Mouse (Mus musculus) kidney, adult 2 months (tissue): ENCODE measurements around the gene Zbtb7a. TPM values are rescaled to one million over a fixed set of nuclear protein-coding genes. Genes with fewer than 3 reads are reported as not detected.

ENCODE experiments used
- DNase-seq: peaks from one replicate; pipeline ENCODE4 v3.0.0; 2021
- H3K27ac ChIP-seq: fragments of 200-500 bp; 2 replicates; pipeline ENCODE4 v1.5.1; 2012; ENCODE audit warnings: low read depth, low read length, control low read depth, inconsistent platforms; ENCODE audit not compliant: insufficient read depth
- H3K27me3 ChIP-seq: fragments of 200-500 bp; replicated peaks from 2 replicates; pipeline ENCODE4 v1.6.1; 2012; ENCODE audit warnings: mild to moderate bottlenecking, moderate library complexity, low read length, inconsistent platforms; ENCODE audit not compliant: control insufficient read depth, insufficient read depth
- H3K36me3 ChIP-seq: fragments of 200-500 bp; 2 replicates; pipeline ENCODE4 v1.6.1; 2012; ENCODE audit warnings: mild to moderate bottlenecking, moderate library complexity, low read length, inconsistent platforms; ENCODE audit not compliant: control insufficient read depth, insufficient read depth
- H3K4me1 ChIP-seq: fragments of 200-500 bp; 2 replicates; pipeline ENCODE4 v1.6.1; 2011; ENCODE audit warnings: low read length; ENCODE audit not compliant: control insufficient read depth, insufficient read depth
- H3K4me3 ChIP-seq: fragments of 200-500 bp; 2 replicates; pipeline ENCODE4 v1.5.1; 2011; ENCODE audit warnings: mild to moderate bottlenecking, low read depth, low read length, control low read depth; ENCODE audit not compliant: insufficient read depth
- CTCF ChIP-seq: fragments of 200-500 bp; conservative IDR thresholded peaks from 2 replicates; pipeline ENCODE4 v1.5.1; 2011; ENCODE audit warnings: low read depth, mild to moderate bottlenecking, control low read depth, low read length, moderate library complexity, mixed read lengths; ENCODE audit not compliant: insufficient read depth, insufficient read length
- POLR2A ChIP-seq: fragments of 200-500 bp; IDR thresholded peaks from one replicate; pipeline ENCODE4 v1.6.1; 2011; ENCODE audit warnings: low read depth, low read length, control low read depth
- WGBS: fragments of 180-500 bp; shearing (Covaris S2); methylation state at CpG from one replicate; pipeline ENCODE4 v1.1.7; 2018; 5-methylcytosine and 5-hydroxymethylcytosine counted together
- polyA plus RNA-seq: library from polyadenylated mRNA; depleted of rRNA; stranded (reverse); fragments of >200 nt; gene quantifications from 2 replicates; pipeline ENCODE4 v1.2.3, GENCODE M21; 2012

The Zbtb7a gene
- polyA plus RNA-seq, 1 experiment = 37.1 TPM

- no peak overlapping the region for H3K4me3 ChIP-seq
- H3K27ac ChIP-seq = no peak overlapping the region
- H3K4me1 ChIP-seq = peaks cover 19% of the 10 kb centered on the region
- DNase-seq = no peak
- H3K36me3 ChIP-seq = peaks cover 6% of the 10 kb centered on the region
- TF ChIP-seq POLR2A = no peak
- TF ChIP-seq CTCF = no peak
- WGBS = 92% methylated on average over 52 of the region's 52 CpGs
- no peaks in the 10 kb centered on the region for H3K27me3 ChIP-seq
These were observed 8.9 kb downstream of the Zbtb7a start for GRCm38 (mm10) chr10:81143845-81144437.

- TF ChIP-seq CTCF (no peak), POLR2A (no peak)
- no peaks in the 10 kb centered on the region for H3K27me3 ChIP-seq
- no peak overlapping the region for H3K27ac ChIP-seq
- 67% methylated on average over 27 of the region's 27 CpGs for WGBS
- H3K4me3 ChIP-seq = no peak overlapping the region
- peaks cover 6% of the 10 kb centered on the region for H3K36me3 ChIP-seq
- peak; percentile 61 for DNase-seq
- peaks cover 12% of the 10 kb centered on the region for H3K4me1 ChIP-seq
These were observed 9.6 kb downstream of the Zbtb7a start for GRCm38 (mm10) chr10:81144667-81145066.

- Histone ChIP-seq H3K27ac (no peak overlapping the region), H3K36me3 (peaks cover 6% of the 10 kb centered on the region), H3K27me3 (no peaks in the 10 kb centered on the region), H3K4me1 (peaks cover 6% of the 10 kb centered on the region; the same call in 1 of the 2 replicates), H3K4me3 (no peak overlapping the region)
- WGBS = 83% methylated on average over 6 of the region's 6 CpGs
- DNase-seq = no peak
- no peak for TF ChIP-seq CTCF
- TF ChIP-seq POLR2A = no peak
These were observed 10.3 kb downstream of the Zbtb7a start for GRCm38 (mm10) chr10:81145307-81145706.

- DNase-seq = no peak
- TF ChIP-seq POLR2A = no peak
- no peak for TF ChIP-seq CTCF
- Histone ChIP-seq H3K27me3 (no peaks in the 10 kb centered on the region), H3K4me1 (peaks cover 2% of the 10 kb centered on the region; the same call in 1 of the 2 replicates), H3K36me3 (peaks cover 6% of the 10 kb centered on the region), H3K27ac (no peak overlapping the region), H3K4me3 (no peak overlapping the region)
- 53% methylated on average over 7 of the region's 7 CpGs for WGBS
These were observed 10.8 kb downstream of the Zbtb7a start for GRCm38 (mm10) chr10:81145778-81146177.

- TF ChIP-seq POLR2A (no peak), CTCF (no peak)
- no peak overlapping the region for H3K27ac ChIP-seq
- H3K36me3 ChIP-seq = peaks cover 6% of the 10 kb centered on the region
- no peaks in the 10 kb centered on the region for H3K27me3 ChIP-seq
- no peak overlapping the region for H3K4me3 ChIP-seq
- DNase-seq = no peak
- H3K4me1 ChIP-seq = no peaks in the 10 kb centered on the region
- WGBS = 89% methylated on average over 4 of the region's 4 CpGs
These were observed 11.3 kb downstream of the Zbtb7a start for GRCm38 (mm10) chr10:81146296-81146695.

- 61% methylated on average over 6 of the region's 6 CpGs for WGBS
These were observed 16.2 kb downstream of the Zbtb7a start for GRCm38 (mm10) chr10:81151261-81151660.

GRCm38 (mm10) chr10:81152609-81153008 is 17.6 kb downstream of the Zbtb7a start:
- Histone ChIP-seq H3K27ac (no peak overlapping the region), H3K27me3 (no peaks in the 10 kb centered on the region), H3K36me3 (peaks cover 9% of the 10 kb centered on the region), H3K4me3 (no peak overlapping the region), H3K4me1 (no peaks in the 10 kb centered on the region)
- 55% methylated on average over 12 of the region's 12 CpGs for WGBS
- TF ChIP-seq POLR2A (no peak), CTCF (no peak)
- DNase-seq = no peak

More at GRCm38 (mm10) chr10:81151261-81151660, 16.2 kb downstream of the Zbtb7a start:
- H3K27ac ChIP-seq = no peak overlapping the region
- H3K4me3 ChIP-seq = no peak overlapping the region
- TF ChIP-seq POLR2A = no peak
- no peak for TF ChIP-seq CTCF
- no peak for DNase-seq
- no peaks in the 10 kb centered on the region for H3K27me3 ChIP-seq
- peaks cover 9% of the 10 kb centered on the region for H3K36me3 ChIP-seq
- H3K4me1 ChIP-seq = no peaks in the 10 kb centered on the region

- 90% methylated on average over 12 of the region's 12 CpGs for WGBS
- no peaks in the 10 kb centered on the region for H3K27me3 ChIP-seq
- DNase-seq = no peak
- TF ChIP-seq POLR2A (no peak), CTCF (no peak)
- H3K36me3 ChIP-seq = peaks cover 8% of the 10 kb centered on the region
- H3K4me3 ChIP-seq = no peak overlapping the region
- H3K27ac ChIP-seq = no peak overlapping the region
- no peaks in the 10 kb centered on the region for H3K4me1 ChIP-seq
These were observed 19.3 kb downstream of the Zbtb7a start for GRCm38 (mm10) chr10:81154313-81154712.
